Mouse (Mus musculus): ENCODE results near the gene Olfr32.

Gene Olfr32

GRCm38 (mm10) chr2:90142196-90142595, at the start of gene Olfr32:
Olfr32 (minus strand) TSS chr2:90142296.
- no peak for TF ChIP-seq GATA4 (IDR thresholded peaks at IDR 0.05; ENCODE audit: insufficient replicate concordance, low read length)

DNA sequence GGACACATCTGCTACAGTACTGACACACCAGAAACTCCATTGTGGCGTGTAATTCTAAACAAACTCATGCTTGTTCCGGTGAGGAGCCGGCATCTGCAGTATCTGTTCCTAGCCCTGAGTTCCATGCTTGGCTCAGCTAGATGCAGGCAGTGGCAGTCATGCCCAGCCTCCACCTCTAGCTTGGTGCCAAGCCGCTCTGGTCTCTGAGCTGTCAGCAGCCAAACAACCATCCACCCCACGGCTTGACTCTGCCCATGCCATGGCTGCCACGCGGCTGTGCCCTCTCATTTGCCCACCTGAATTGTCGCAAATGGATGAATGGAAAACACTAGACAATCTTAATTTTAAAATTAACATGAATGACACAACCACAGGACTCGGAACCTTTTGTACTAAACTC, 11.8 kb upstream of the Olfr32 start:
- TF ChIP-seq GATA4 (IDR thresholded peaks at IDR 0.05; ENCODE audit: insufficient replicate concordance, low read length) = no peak

DNA sequence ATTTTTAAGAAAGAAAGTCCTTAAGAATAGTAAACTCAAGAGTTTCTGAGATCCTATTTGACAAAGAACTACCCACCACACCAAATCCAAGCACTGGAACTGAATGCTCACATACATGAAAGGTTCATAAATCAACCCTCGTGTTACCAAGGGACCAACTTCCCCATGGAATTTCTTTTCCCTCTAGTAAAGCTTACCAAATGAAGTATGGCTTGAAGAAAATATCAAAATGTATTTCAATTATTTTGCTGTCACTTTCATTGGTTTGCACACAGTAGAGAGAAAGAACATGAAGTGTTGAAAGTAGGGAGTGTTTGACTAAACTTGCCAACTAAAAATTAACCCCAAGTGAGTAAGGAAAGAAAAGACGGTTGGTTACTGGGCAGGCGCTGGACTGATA, 10.9 kb upstream of the Olfr32 start, which contains the start of gene Olfr1270:
Olfr1270 (minus strand) TSS at position 101 of the 400 bp plus-strand sequence.
- TF ChIP-seq GATA4 (IDR thresholded peaks at IDR 0.05; ENCODE audit: insufficient replicate concordance, low read length) = no peak

GRCm38 (mm10) chr2:90121312-90121711, 20.8 kb downstream of the Olfr32 start, which contains the start of gene Olfr1269:
Olfr1269 (minus strand) TSS chr2:90121412.
- TF ChIP-seq GATA4 (IDR thresholded peaks at IDR 0.05; ENCODE audit: insufficient replicate concordance, low read length) = no peak

All from liver, adult (tissue).